Mouse (Mus musculus) ovary, postnatal 10 days (tissue): ENCODE measurements at regions not wholly inside any gene's neighbourhood (a gene's known extent, or its start where the extent isn't known, plus 50 kb on each side); places are given as distances from the start of the nearest gene placed in this dataset.
A peak's percentile ranks its signal among the peaks of the same experiment; 100 is the strongest.
"Not testable (repeated sequence)": the region's sequence is repeated elsewhere in the genome, so short reads cannot be mapped to it uniquely, and the experiment has no call there.

Experiments used
- DNase-seq: peaks from one replicate; pipeline ENCODE4 v3.0.0; 2022; ENCODE audit warnings: low spot score

DNA sequence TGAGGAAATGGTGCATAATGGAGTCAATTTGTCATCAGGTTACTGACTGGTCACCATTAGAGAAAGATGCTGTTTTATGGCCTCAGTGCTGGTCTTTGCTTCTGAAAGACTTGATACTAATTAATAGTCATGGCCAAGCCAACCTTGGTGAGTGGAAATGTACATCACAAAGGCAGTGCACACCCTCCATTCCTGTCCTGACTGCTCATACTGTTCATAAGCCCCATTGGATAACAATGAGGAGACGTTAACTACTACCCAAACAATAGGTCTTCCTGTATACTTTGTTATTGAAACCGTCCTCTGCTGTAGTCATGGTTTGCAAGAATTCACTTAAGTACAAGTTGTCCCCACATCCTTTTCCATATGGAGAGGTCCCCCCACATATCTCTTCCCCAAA, 605.8 kb upstream of the Slc35b3 start:
- DNase-seq, result no peak

DNA sequence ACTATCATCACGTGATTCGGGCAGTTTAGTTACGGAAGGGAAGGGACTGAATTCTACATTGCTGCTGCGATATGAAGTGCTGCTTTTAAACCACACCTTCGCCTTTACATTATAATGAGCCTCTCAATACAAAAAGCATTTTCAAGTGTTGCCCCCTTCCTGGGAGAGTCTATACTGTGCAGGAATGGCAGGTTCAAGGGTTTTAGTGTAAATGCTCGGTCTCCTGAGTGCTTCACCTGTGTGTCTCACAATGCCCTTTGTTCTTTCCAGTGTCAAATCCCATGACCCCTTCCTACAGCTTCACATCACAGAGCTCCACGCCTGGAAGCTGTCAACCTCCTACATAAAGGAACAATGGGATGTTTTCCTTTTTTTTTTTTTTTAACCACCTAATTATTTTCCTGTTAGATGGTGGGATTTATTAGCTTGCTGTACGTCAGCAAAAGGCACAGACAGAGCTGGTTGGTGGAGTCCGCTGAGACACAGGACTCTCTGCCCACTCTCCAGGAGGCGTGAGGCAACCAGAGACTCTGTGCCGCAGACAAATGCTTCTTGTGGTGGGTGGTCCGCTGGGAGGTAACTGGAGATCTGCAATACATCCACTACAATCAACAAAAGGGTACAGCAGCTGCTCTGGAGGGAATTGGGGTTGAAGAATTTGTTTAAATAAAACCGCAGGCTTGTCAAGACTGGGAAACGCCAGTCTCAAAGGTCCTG, 577.2 kb upstream of the Slc35b3 start:
- no peak for DNase-seq

DNA sequence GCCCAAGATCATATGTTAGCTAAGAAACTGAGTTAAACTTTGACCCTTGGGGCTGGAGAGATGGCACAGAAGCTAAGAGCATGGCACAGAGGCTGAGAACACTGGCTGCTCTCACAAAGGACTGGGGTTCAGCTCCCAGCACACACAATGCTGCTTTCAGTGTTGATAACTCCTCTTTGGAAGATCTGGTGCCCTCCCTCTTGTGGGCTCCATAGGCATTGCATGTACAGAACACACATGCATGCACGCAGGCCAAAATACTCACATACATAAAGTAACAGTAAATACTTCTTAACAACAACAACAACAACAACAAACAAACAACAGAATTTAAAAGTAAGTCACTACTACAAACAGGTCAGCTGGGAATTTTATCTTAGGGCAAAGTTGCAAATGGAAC, 565.8 kb upstream of the Slc35b3 start:
- no peak for DNase-seq

- DNase-seq, result no peak
Measured at GRCm38 (mm10) chr13:39523856-39524301, 563.2 kb upstream of the Slc35b3 start.

- no peak for DNase-seq
Measured at GRCm38 (mm10) chr13:39523246-39523850, 562.7 kb upstream of the Slc35b3 start.

DNA sequence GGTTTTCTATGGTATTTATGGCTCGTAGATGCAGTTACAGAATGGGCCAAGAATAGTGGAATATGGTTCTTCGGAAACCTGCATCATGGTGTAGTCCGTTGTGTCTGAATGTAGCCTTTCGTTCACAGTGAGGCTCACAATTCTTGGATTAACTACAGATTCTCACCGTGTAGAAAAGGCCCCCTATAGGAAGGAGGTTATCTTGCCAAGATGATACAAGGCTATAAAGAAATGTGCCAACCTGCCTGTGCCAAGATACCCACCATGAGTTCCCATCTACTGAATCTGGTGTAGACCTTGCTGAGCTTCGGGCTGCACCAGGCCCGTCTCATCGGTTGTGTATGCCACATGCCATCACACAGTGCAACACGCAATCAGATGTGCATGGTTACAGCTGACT, 560.2 kb upstream of the Slc35b3 start:
- no peak for DNase-seq

GRCm38 (mm10) chr13:39516106-39516505, 555.4 kb upstream of the Slc35b3 start:
- no peak for DNase-seq

DNA sequence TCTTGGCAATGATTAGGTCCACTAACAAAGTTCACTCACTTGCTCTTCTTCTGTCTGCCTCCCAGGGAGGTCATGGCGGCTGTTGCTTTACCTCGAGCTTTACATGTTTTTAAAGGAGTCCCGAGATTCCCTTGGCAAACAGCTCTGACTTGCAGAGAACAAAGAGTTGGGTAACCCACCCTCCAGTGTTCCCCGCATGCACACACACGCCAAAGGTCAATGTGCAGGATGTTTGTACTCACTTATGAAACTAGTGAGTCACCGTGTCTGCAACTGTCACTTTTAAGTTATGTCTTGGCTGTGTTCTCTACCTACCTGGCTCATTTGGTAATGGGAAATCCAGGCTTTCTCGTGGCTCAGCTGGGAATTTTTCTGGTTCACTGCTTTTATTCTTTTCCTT, 529.1 kb upstream of the Slc35b3 start:
- DNase-seq, result no peak

DNA sequence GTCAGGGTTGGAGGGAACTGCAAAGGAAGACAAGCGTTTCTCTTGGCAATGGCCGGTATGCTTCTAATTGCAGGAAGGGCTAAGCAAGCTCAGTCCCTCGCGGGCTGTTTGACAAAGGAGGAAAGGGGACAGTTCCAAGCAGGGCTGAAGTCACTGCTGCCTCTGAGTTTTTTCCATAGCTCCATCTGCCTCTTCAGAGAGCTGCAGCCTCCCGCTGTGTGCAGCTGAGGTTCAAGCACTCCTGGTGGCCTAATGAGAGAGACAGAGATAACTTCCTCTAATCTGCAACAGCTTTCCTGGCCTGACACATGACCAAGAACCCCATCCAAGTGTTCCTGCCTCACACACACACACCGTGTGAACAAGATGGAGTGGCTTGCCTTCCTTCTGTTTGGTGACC, 511.9 kb upstream of the Slc35b3 start:
- DNase-seq, result no peak

DNA sequence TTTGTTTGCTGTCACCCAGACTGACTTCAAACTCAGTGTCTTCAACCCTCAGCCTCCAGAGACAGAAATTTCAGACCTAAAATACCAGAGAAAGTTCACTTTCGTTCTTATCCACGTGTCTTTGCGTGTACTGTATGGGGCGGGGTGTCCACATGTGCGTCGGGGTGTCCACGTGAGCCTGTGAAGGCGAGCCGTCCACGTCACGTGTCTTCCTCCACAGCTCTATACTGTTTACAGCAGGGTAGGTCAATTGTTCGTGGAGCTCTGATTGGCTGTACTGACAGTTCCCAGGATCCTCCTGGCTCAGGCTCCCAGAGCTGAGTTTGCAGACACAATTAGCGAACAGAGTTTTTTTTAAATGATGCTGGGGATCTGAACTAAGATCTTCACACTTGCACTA, 481.1 kb upstream of the Slc35b3 start:
- no peak for DNase-seq

DNA sequence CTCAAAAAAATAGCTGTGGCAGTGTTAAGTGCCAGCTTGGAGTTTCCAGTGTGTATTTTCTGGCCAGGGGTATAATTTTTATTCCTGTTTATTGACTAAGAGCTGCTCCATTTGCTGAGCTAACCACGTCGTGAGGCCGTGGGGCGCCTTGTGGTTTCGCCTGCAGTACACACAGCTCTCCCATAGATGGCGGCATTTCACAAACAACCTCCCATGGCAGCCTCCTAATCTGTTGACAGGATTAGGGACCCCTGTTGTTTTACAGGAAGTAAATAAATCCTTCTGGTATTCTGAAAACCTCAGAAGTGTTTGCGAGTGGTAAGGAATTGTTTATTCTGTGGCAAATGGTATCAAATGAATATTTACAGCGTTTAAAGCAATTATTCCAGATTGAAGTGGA, 480.2 kb upstream of the Slc35b3 start:
- DNase-seq, result peak; percentile 22

DNA sequence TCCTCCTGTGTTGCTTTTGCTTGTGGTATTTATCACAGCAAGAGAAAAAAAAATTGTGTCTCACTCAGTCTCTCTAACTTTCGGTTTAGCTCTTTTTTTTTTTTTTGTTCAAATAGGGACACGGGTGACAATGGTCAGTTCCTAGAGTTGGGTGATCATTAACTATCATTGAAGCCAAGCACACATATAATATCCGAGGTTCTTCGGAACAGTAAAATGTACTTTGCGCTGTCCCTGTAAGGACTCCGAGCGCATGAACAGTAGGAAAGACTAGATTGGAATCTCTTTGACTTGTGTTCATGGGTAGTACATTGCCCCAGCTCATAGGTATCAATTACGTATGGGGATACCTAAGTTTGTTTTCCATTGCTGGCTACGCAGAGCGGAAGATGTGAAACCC, 479.7 kb upstream of the Slc35b3 start:
- no peak for DNase-seq

GRCm38 (mm10) chr13:39427996-39428395, 467.3 kb upstream of the Slc35b3 start:
- no peak for DNase-seq

DNA sequence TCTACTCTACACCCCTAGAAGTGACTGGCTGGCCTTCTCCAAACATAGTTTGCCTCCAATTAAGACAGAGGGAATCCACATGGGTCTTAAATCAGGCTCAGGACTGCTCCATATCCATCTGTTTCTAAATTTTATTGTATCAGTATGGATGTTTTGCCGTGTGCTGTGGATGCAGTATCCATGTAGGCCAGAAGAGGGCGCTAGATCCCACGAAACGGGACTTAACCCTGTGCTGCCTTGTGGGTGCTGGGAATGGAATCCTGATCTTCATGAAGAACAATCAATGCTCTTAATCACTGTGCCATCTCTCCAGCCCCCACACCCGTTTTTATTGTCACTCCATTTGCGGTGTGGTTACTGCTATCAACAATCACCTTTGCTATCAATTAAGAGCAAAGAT, 465.3 kb upstream of the Slc35b3 start:
- no peak for DNase-seq

DNA sequence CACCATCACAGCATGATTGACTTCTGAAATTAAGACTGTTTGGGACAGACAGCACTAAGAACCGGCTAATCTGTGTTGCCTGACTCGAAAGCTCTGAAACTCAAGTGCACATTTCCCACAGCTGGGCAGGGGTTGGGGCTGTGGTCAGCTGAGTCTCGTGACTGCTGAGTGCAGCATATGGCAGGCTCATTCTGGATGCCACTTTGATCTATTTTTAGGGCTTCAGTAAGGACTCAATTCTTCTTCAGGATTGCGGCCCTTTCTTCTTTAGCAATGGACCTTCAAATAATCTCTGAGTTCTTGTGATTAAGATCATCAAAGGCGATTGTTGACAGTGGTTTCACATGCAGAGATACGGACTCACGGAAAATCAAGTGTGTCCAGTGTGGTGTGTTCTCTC, 457.5 kb upstream of the Slc35b3 start:
- DNase-seq, result no peak

- no peak for DNase-seq
Measured at GRCm38 (mm10) chr13:39411471-39412251, 451.0 kb upstream of the Slc35b3 start.

DNA sequence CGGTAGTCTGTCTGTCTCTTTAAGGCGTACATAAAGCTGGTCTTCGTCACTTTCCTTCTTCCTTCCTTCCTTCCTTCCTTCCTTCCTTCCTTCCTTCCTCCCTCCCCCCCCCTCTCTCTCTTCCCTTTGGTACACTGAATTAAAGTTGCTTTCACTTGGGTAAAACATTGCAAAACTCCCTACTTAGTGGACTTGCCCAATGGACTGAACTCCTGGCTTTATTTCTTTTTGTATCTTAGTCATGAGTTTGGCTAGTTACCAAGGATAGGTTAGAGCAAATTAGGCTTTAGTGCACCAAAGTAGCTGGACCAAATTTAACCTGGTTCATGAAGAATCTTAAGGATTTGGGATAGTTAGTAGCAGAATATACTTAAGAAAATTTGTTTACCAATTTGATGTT, 431.9 kb upstream of the Slc35b3 start:
- no peak for DNase-seq

DNA sequence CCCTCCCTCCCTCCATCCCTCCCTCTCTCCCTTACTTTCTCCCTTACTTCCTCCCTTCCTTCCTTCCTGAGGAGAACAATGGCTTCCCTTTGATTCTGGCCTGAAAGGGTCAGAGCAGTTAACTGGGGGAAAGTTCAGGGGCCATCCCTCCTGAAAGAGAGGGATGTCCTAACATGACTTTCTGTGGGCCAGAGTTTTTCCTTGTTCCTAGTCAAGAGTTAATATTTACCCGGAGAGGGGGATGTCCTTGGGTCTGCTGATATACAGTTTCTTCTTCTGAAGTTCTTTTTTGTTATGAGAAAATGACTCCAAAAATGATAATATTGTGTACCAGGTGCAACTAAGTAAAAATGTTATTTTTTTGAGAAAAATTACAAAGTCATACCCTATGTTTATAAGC, 431.5 kb upstream of the Slc35b3 start:
- not testable (repeated sequence) for DNase-seq

- DNase-seq, result no peak
Measured at GRCm38 (mm10) chr13:39376677-39377076, 416.0 kb upstream of the Slc35b3 start.

GRCm38 (mm10) chr13:39376269-39376668, 415.6 kb upstream of the Slc35b3 start:
- no peak for DNase-seq

GRCm38 (mm10) chr13:39372565-39372964, 411.9 kb upstream of the Slc35b3 start:
- DNase-seq, result no peak

DNA sequence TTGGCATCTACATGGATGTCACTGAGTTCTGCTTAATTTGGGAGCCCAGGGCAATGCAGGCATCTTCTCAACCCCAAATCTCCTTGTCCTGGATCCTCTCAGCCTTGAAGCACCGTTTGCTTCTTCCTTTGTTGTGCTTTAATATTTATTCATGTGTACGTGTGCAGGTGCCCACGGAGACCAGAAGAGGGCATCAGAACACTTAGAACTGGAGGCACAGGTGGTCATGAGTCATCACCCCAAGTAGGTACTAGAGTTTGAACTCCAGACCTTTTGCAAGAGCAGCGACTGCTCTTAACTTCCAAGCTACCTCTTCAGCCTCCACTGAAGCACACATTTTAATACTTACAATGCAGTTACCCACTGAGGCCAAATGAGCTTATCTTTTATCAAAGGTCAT, 403.0 kb upstream of the Slc35b3 start:
- no peak for DNase-seq

- DNase-seq, result no peak
Measured at GRCm38 (mm10) chr13:39362536-39362935, 401.9 kb upstream of the Slc35b3 start.
